Mouse (Mus musculus): Measurements from ENCODE around the gene 1700021F05Rik. TPM values are rescaled to one million over a fixed set of nuclear protein-coding genes. Genes with fewer than 3 reads are reported as not detected.
A peak's percentile ranks its signal among the peaks of the same experiment; 100 is the strongest.

Gene 1700021F05Rik
- total RNA-seq, 2 experiments from 2014 or later, result 97.0 to 98.4 TPM

GRCm38 (mm10) chr10:43488258-43488657, 52.5 kb downstream of the 1700021F05Rik start:
- intact Hi-C loops (cut with DNase I), result no loop called here
- DNase-seq, result no peak

- intact Hi-C loops (cut with DNase I), result no loop called here
- no peak for DNase-seq
These were observed 53.3 kb downstream of the 1700021F05Rik start for GRCm38 (mm10) chr10:43487441-43488010.

GRCm38 (mm10) chr10:43485751-43486268, 55.0 kb downstream of the 1700021F05Rik start:
- DNase-seq, result no peak
- intact Hi-C loops (cut with DNase I), result no loop called here

GRCm38 (mm10) chr10:43483426-43483995, 57.3 kb downstream of the 1700021F05Rik start:
- DNase-seq, result peak; percentile 49 to 73
- intact Hi-C loops (cut with DNase I), result no loop called here

GRCm38 (mm10) chr10:43482021-43482420, 58.8 kb downstream of the 1700021F05Rik start:
- DNase-seq, result no peak
- intact Hi-C loops (cut with DNase I), result no loop called here

GRCm38 (mm10) chr10:43481179-43481578, 59.6 kb downstream of the 1700021F05Rik start:
- intact Hi-C loops (cut with DNase I), result no loop called here
- DNase-seq, result no peak

- DNase-seq, result no peak
- intact Hi-C loops (cut with DNase I), result no loop called here
These were observed 60.5 kb downstream of the 1700021F05Rik start for GRCm38 (mm10) chr10:43480227-43480849.

- intact Hi-C loops (cut with DNase I), result loop anchor here (1.0 to 10.0 kb wide), 2 partner anchors 61 to 265 kb away; partner anchors contain the start of gene 1700021F05Rik
These were observed 61.2 kb downstream of the 1700021F05Rik start for GRCm38 (mm10) chr10:43479436-43480157.

GRCm38 (mm10) chr10:43478751-43479435, 61.9 kb downstream of the 1700021F05Rik start, which contains the start of gene Bend3:
Gene Bend3 (plus strand): TSS chr10:43478831.
- peak; percentile 67 to 69 for DNase-seq
- intact Hi-C loops (cut with DNase I), result loop anchor here (1.0 to 10.0 kb wide), 2 partner anchors 61 to 264 kb away; partner anchors contain the start of gene 1700021F05Rik

More at GRCm38 (mm10) chr10:43479436-43480157, 61.2 kb downstream of the 1700021F05Rik start:
- DNase-seq, result peak; percentile 93 to 96

- intact Hi-C loops (cut with DNase I), result loop anchor here (10.0 kb wide), 1 partner anchor 263 kb away; no protein-coding TSS in a partner anchor
- DNase-seq, result peak; percentile 57 to 59
These were observed 62.7 kb downstream of the 1700021F05Rik start for GRCm38 (mm10) chr10:43477865-43478681.

- no peak for DNase-seq
- intact Hi-C loops (cut with DNase I), result loop anchor here (10.0 kb wide), 1 partner anchor 263 kb away; no protein-coding TSS in a partner anchor
These were observed 63.3 kb downstream of the 1700021F05Rik start for GRCm38 (mm10) chr10:43477459-43477858.

GRCm38 (mm10) chr10:43475376-43475775, 65.4 kb downstream of the 1700021F05Rik start:
- intact Hi-C loops (cut with DNase I), result loop anchor here (10.0 kb wide), 1 partner anchor 261 kb away; no protein-coding TSS in a partner anchor
- peak in 1 of 2 experiments; percentile 53 for DNase-seq

Other genes with a start within 250 kb of the 1700021F05Rik start
- gene Bend3, start 62.2 kb downstream of the 1700021F05Rik start, total RNA-seq (2021), result 1 to 10 TPM; 5.8 to 6.1 TPM
- 10 to 100 TPM in 1 of 2 experiments, 1 to 10 TPM in 1; 8.9 to 13.0 TPM for gene Gm9803, start 16.9 kb downstream of the 1700021F05Rik start, total RNA-seq (2021)
- gene Cd24a, start 37.3 kb upstream of the 1700021F05Rik start, total RNA-seq (2021), result 10 to 100 TPM; 21.8 to 24.1 TPM